Mouse (Mus musculus) MN1 (cell line): Measurements from ENCODE around the gene Cryz.

Source experiments
- DNase-seq: peaks from one replicate; pipeline ENCODE4 v3.0.0-alpha.2; 2016; ENCODE audit warnings: low spot score

Cryz gene

GRCm38 (mm10) chr3:154596488-154596933 lies at the start of gene Cryz:
Gene Cryz, plus strand, starts transcription at chr3:154596711.
- peak; percentile 92 for DNase-seq

- no peak for DNase-seq
Observed at GRCm38 (mm10) chr3:154547549-154548426, 48.7 kb upstream of the Cryz start.

GRCm38 (mm10) chr3:154548868-154549301 lies 47.6 kb upstream of the Cryz start:
- no peak for DNase-seq

- DNase-seq, result no peak
Observed at GRCm38 (mm10) chr3:154550326-154551034, 46.0 kb upstream of the Cryz start.

GRCm38 (mm10) chr3:154551035-154551411 lies 45.5 kb upstream of the Cryz start:
- DNase-seq, result no peak

- DNase-seq, result no peak
Observed at GRCm38 (mm10) chr3:154562192-154562591, 34.3 kb upstream of the Cryz start.

GRCm38 (mm10) chr3:154565437-154565836 lies 31.1 kb upstream of the Cryz start:
- DNase-seq, result no peak

- no peak for DNase-seq
Observed at GRCm38 (mm10) chr3:154570029-154570575, 26.4 kb upstream of the Cryz start.

- no peak for DNase-seq
Observed at GRCm38 (mm10) chr3:154570786-154571185, 25.7 kb upstream of the Cryz start.

- DNase-seq, result peak; percentile 64
Observed at GRCm38 (mm10) chr3:154572341-154572972, 24.1 kb upstream of the Cryz start.

GRCm38 (mm10) chr3:154573666-154574065 lies 22.8 kb upstream of the Cryz start:
- no peak for DNase-seq

- no peak for DNase-seq
Observed at GRCm38 (mm10) chr3:154577895-154578294, 18.6 kb upstream of the Cryz start.

- DNase-seq, result no peak
Observed at GRCm38 (mm10) chr3:154584351-154584750, 12.2 kb upstream of the Cryz start.

- no peak for DNase-seq
Observed at GRCm38 (mm10) chr3:154590971-154591370, 5.5 kb upstream of the Cryz start.

GRCm38 (mm10) chr3:154591621-154592020 lies 4.9 kb upstream of the Cryz start:
- no peak for DNase-seq

- no peak for DNase-seq
Observed at GRCm38 (mm10) chr3:154593596-154593995, 2.9 kb upstream of the Cryz start.

GRCm38 (mm10) chr3:154594156-154594555 lies 2.4 kb upstream of the Cryz start:
- no peak for DNase-seq

- peak; percentile 93 for DNase-seq
Observed at GRCm38 (mm10) chr3:154596934-154597554, 533 bp downstream of the Cryz start, which contains the start of gene Tyw3. Gene Tyw3, minus strand, starts transcription at chr3:154597104.

GRCm38 (mm10) chr3:154597561-154597960 lies 1.1 kb downstream of the Cryz start:
- DNase-seq, result peak; percentile 7

- no peak for DNase-seq
Observed at GRCm38 (mm10) chr3:154602141-154602540, 5.6 kb downstream of the Cryz start.

GRCm38 (mm10) chr3:154604871-154605270 lies 8.4 kb downstream of the Cryz start:
- no peak for DNase-seq

- no peak for DNase-seq
Observed at GRCm38 (mm10) chr3:154607896-154608295, 11.4 kb downstream of the Cryz start.
